In genomic region chr14:118735114-118735513, GRCm38 (mm10) we compare ENCODE assay signal across 9 mouse cellular contexts. TPM values are rescaled to one million over a fixed set of nuclear protein-coding genes. Genes with fewer than 3 reads are reported as not detected.
DNase-seq lines count a peak whose midpoint lies in the region; ATAC-seq and TF ChIP-seq lines count a peak whose summit lies in the region.
"Had no signal": no experiment of that assay in that cellular context is flagged by ENCODE, and none has a peak within 500 bp of the region (broad histone marks: within the 10 kb centered on the region; RNA-seq: fewer than 3 reads in every experiment).

No protein-coding gene starts in this region.

- ATAC-seq in heart, postnatal 0 days (ENCODE audit: insufficient read depth, low read depth), result peak; percentile 71
- no peak for ATAC-seq in heart, embryonic 12.5 days (ENCODE audit: insufficient number of reproducible peaks, low FRiP score)
- peak; percentile 91 for ATAC-seq in forebrain, embryonic 13.5 days
- peak; percentile 72 for ATAC-seq in midbrain, embryonic 14.5 days (ENCODE audit: low FRiP score, low TSS enrichment)
- ATAC-seq: CD4-positive, CD25-positive, alpha-beta regulatory T cell, adult 4 months had no signal

- H3K4me2 ChIP-seq in heart, postnatal 0 days (ENCODE audit: low read depth, low read length), result no peak overlapping the region
- H3K4me2 ChIP-seq in heart, embryonic 12.5 days, result no peak overlapping the region
- H3K4me2 ChIP-seq in forebrain, embryonic 13.5 days, result no peak overlapping the region
- no peak overlapping the region for H3K4me2 ChIP-seq in midbrain, embryonic 14.5 days (ENCODE audit: low read length)

- 58% methylated on average over 2 of the region's 2 CpGs for WGBS in heart, postnatal 0 days
- WGBS in heart, embryonic 12.5 days, result 66% methylated on average over 2 of the region's 2 CpGs
- WGBS in forebrain, embryonic 13.5 days, result 25% methylated on average over 2 of the region's 2 CpGs
- WGBS in midbrain, embryonic 14.5 days, result 8% methylated on average over 2 of the region's 2 CpGs

- H3K9ac ChIP-seq in heart, postnatal 0 days (replicated peaks; ENCODE audit: low read depth, low read length), result no peak overlapping the region
- H3K9ac ChIP-seq in heart, embryonic 12.5 days, result no peak overlapping the region
- H3K9ac ChIP-seq in forebrain, embryonic 13.5 days, result no peak overlapping the region
- no peak overlapping the region for H3K9ac ChIP-seq in midbrain, embryonic 14.5 days (replicated peaks; ENCODE audit: low read length)

- H3K9me3 ChIP-seq in heart, postnatal 0 days (replicated peaks; ENCODE audit: control insufficient read depth, low read length), result peaks cover 2% of the 10 kb centered on the region; the same call in 1 of the 2 replicates
- H3K9me3 ChIP-seq in heart, embryonic 12.5 days (replicated peaks), result peaks cover 1% of the 10 kb centered on the region
- H3K9me3 ChIP-seq in forebrain, embryonic 13.5 days (replicated peaks), result peaks cover 2% of the 10 kb centered on the region
- H3K9me3 ChIP-seq in midbrain, embryonic 14.5 days (ENCODE audit: control insufficient read depth, low read length), result peaks cover 2% of the 10 kb centered on the region; the same call in 1 of the 2 replicates

- TF ChIP-seq EP300 in heart, postnatal 0 days (IDR thresholded peaks at IDR 0.05; ENCODE audit: low read depth), result no peak

- no peak overlapping the region for H3K4me3 ChIP-seq in heart, postnatal 0 days (ENCODE audit: low read depth, low read length)
- no peak overlapping the region for H3K4me3 ChIP-seq in heart, embryonic 12.5 days
- H3K4me3 ChIP-seq in forebrain, embryonic 13.5 days, result no peak overlapping the region
- H3K4me3 ChIP-seq in midbrain, embryonic 14.5 days (replicated peaks; ENCODE audit: low read depth, low read length), result no peak overlapping the region

- 0 out of 2 replicates have a peak, but pooled peaks cover 6% of the 10 kb centered on the region for H3K4me1 ChIP-seq in heart, postnatal 0 days (ENCODE audit: control insufficient read depth, insufficient read depth)
- H3K4me1 ChIP-seq in heart, embryonic 12.5 days (replicated peaks), result peaks cover 13% of the 10 kb centered on the region
- H3K4me1 ChIP-seq in forebrain, embryonic 13.5 days, result peaks cover 18% of the 10 kb centered on the region
- peaks cover 7% of the 10 kb centered on the region for H3K4me1 ChIP-seq in midbrain, embryonic 14.5 days (ENCODE audit: control insufficient read depth, insufficient read depth, low read length)

- H3K27me3 ChIP-seq in heart, postnatal 0 days (ENCODE audit: control insufficient read depth, insufficient read depth, low read length), result no peaks in the 10 kb centered on the region
- H3K27me3 ChIP-seq in heart, embryonic 12.5 days (replicated peaks), result no peaks in the 10 kb centered on the region
- H3K27me3 ChIP-seq in forebrain, embryonic 13.5 days, result no peaks in the 10 kb centered on the region
- H3K27me3 ChIP-seq in midbrain, embryonic 14.5 days (ENCODE audit: control insufficient read depth, insufficient read depth, low read length), result no peaks in the 10 kb centered on the region

- DNase-seq in heart, postnatal 0 days (ENCODE audit: low spot score), result peak; percentile 28
- peak; percentile 6 for DNase-seq in NIH3T3 (ENCODE audit: low read depth)
- peak; percentile 78 for DNase-seq in midbrain, embryonic 14.5 days
- DNase-seq in cerebellum, adult 18-20 months, result no peak
- DNase-seq in gastrocnemius, postnatal 36 days, result no peak
- DNase-seq in T-cell, adult 2 months (ENCODE audit: low spot score), result no peak

- TF ChIP-seq CTCF in heart, postnatal 0 days (IDR thresholded peaks at IDR 0.05; ENCODE audit: low read depth), result no peak

- no peaks in the 10 kb centered on the region for H3K36me3 ChIP-seq in heart, postnatal 0 days (replicated peaks; ENCODE audit: control insufficient read depth, insufficient read depth, low read length)
- H3K36me3 ChIP-seq in heart, embryonic 12.5 days, result no peaks in the 10 kb centered on the region
- no peaks in the 10 kb centered on the region for H3K36me3 ChIP-seq in forebrain, embryonic 13.5 days (ENCODE audit: poor library complexity, severe bottlenecking)
- H3K36me3 ChIP-seq in midbrain, embryonic 14.5 days (ENCODE audit: control insufficient read depth, insufficient read depth, low read length), result no peaks in the 10 kb centered on the region

- intact Hi-C loops in gastrocnemius, postnatal 36 days (cut with DNase I), result no loop called here

- no peak overlapping the region for H3K27ac ChIP-seq in heart, postnatal 0 days (ENCODE audit: low read depth)
- H3K27ac ChIP-seq in heart, embryonic 12.5 days (ENCODE audit: poor library complexity, severe bottlenecking), result no peak overlapping the region
- H3K27ac ChIP-seq in forebrain, embryonic 13.5 days, result no peak overlapping the region
- no peak overlapping the region; the same call in 1 of the 2 replicates for H3K27ac ChIP-seq in midbrain, embryonic 14.5 days (replicated peaks; ENCODE audit: low read depth, low read length)

RNA-seq across cellular contexts. Expression of gene Abcc4, which starts 29.1 kb away (rescaled TPM):
- total RNA-seq in heart, postnatal 0 days (2014; rRNA removed; ENCODE audit: low replicate concordance), result 2.0 and 2.6 TPM in 2 replicates
- polyA plus RNA-seq in heart, postnatal 0 days (2015; fragmentation: Nextera tagmentation; extraction: Ambion mirVana), result 0.82 and 0.83 TPM in 2 replicates
- 2.2 TPM in 2 replicates for polyA plus RNA-seq in heart, embryonic 12.5 days (2016; fragmentation: Nextera tagmentation; extraction: Ambion mirVana)
- polyA plus RNA-seq in forebrain, embryonic 13.5 days (2015; fragmentation: Nextera tagmentation; extraction: Ambion mirVana), result 0.96 and 1.2 TPM in 2 replicates
- 1.1 and 2.1 TPM in 2 replicates for polyA plus RNA-seq in midbrain, embryonic 14.5 days (2014; fragmentation: Nextera tagmentation; extraction: Ambion mirVana)
- total RNA-seq in gastrocnemius, postnatal 36 days (2021), result 10 to 100 TPM; 10.7 to 11.6 TPM

RNA-seq across cellular contexts. Expression of gene Cldn10, which starts 52.6 kb away (rescaled TPM):
- 1.7 TPM in 1 of 2 replicates, not detected in the other for total RNA-seq in heart, postnatal 0 days (2014; rRNA removed; ENCODE audit: low replicate concordance)
- polyA plus RNA-seq in heart, postnatal 0 days (2015; fragmentation: Nextera tagmentation; extraction: Ambion mirVana), result 0.15 and 0.77 TPM in 2 replicates
- polyA plus RNA-seq in heart, embryonic 12.5 days (2016; fragmentation: Nextera tagmentation; extraction: Ambion mirVana), result 0.32 and 0.48 TPM in 2 replicates
- polyA plus RNA-seq in forebrain, embryonic 13.5 days (2015; fragmentation: Nextera tagmentation; extraction: Ambion mirVana), result 0.57 and 0.77 TPM in 2 replicates
- 1.3 and 1.5 TPM in 2 replicates for polyA plus RNA-seq in midbrain, embryonic 14.5 days (2014; fragmentation: Nextera tagmentation; extraction: Ambion mirVana)
- not detected for total RNA-seq in gastrocnemius, postnatal 36 days (2021)

Comparison
In these comparisons a context has a peak if more than half of its experiments do, and no peak if none do; other contexts are left out.
1. DNase-seq: peak in heart, postnatal 0 days (single experiment), NIH3T3 (single experiment) and midbrain, embryonic 14.5 days (single experiment); none in cerebellum, adult 18-20 months (0 of 2), gastrocnemius, postnatal 36 days (0 of 2) and T-cell, adult 2 months (single experiment).